Mouse (Mus musculus): ENCODE measurements around the gene Abt1.

DNA sequence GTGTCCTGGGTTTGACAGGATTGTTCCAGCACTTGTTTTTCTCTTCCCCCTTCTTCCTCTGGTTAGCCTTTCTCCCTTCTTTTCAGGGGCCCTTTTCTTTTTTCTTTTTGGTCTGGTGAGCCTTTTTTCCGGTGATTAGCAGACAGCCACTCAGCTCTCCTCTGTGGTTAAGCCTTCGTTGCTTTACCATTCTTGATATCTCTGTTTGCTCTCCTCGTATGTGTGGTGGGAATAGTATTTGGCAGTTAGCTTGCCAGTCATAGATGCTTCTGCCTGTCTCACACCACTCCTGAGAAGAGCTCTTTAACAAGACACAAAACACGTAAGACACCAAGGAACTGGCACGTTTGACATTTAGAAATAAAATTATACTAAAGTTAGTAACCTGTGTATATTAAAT lies 20.8 kb upstream of the Abt1 start:
- TF ChIP-seq EP300 (IDR thresholded peaks at IDR 0.05; ENCODE audit: low read depth) (no peak), CTCF (IDR thresholded peaks at IDR 0.05; ENCODE audit: low read depth) (no peak)
